Mouse (Mus musculus) liver, adult 2 months (tissue): Measurements from ENCODE around the gene Mgrn1.

ENCODE experiments used
- CTCF ChIP-seq: fragments of 200-500 bp; IDR thresholded peaks from 2 replicates; pipeline ENCODE4 v1.5.1; 2011; ENCODE audit warnings: low read depth, low read length, control low read depth
- POLR2A ChIP-seq: fragments of 200-500 bp; IDR thresholded peaks from 2 replicates; pipeline ENCODE4 v1.6.1; 2011; ENCODE audit warnings: low read length, control low read depth; ENCODE audit not compliant: insufficient read depth; ENCODE audit errors: extremely low read depth

DNA sequence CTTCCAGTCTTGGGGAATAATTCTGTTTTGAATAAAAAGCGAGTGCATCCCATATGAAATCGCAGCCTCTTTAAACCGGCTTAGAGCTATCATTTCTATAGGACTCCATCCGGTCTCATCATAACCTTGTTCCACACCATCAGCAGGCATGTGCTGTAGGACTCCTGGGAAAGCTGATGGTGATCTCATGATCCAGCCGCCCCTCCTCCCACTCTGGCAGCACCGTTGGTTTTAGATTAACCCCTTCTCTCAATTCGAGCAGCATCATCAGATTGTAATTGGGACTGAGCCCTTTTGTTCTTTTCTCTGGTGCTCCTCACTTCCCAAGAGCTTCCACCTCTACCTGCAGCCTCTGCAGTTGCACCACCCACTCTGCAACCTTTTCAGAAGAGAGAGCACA is 15.1 kb downstream of the Mgrn1 start:
- TF ChIP-seq CTCF (no peak), POLR2A (no peak)
